Mouse (Mus musculus) cerebellum, adult 2 months (tissue): ENCODE results near the gene Gnl1. TPM values are rescaled to one million over a fixed set of nuclear protein-coding genes. Genes with fewer than 3 reads are reported as not detected.
"Not testable (repeated sequence)": the region's sequence is repeated elsewhere in the genome, so short reads cannot be mapped to it uniquely, and the experiment has no call there.

Experiments
- DNase-seq, 2 experiments: peaks; one replicate each; pipeline ENCODE4 v3.0.0; 2021
- H3K27ac ChIP-seq: fragments of 200-500 bp; 2 replicates; pipeline ENCODE4 v1.5.1; 2012; ENCODE audit warnings: low read length, control low read depth, inconsistent platforms; ENCODE audit not compliant: insufficient read depth
- H3K27me3 ChIP-seq: fragments of 200-500 bp; 2 replicates; pipeline ENCODE4 v1.6.1; 2012; ENCODE audit warnings: inconsistent platforms, mild to moderate bottlenecking, low read length, moderate library complexity; ENCODE audit not compliant: control insufficient read depth, insufficient read depth
- H3K4me1 ChIP-seq: fragments of 200-500 bp; 2 replicates; pipeline ENCODE4 v1.6.1; 2011; ENCODE audit warnings: low read length; ENCODE audit not compliant: control insufficient read depth, insufficient read depth
- H3K4me3 ChIP-seq: fragments of 200-500 bp; replicated peaks from 2 replicates; pipeline ENCODE3; 2011; ENCODE audit warnings: mild to moderate bottlenecking, low read depth, low read length, control low read depth; ENCODE audit not compliant: insufficient read depth
- CTCF ChIP-seq: fragments of 200-500 bp; IDR thresholded peaks from 2 replicates; pipeline ENCODE4 v1.5.1; 2011; ENCODE audit warnings: low read depth, mild to moderate bottlenecking, control low read depth, low read length, moderate library complexity, borderline replicate concordance; ENCODE audit not compliant: insufficient read depth
- POLR2A ChIP-seq: fragments of 200-500 bp; IDR thresholded peaks from 2 replicates; pipeline ENCODE4 v1.6.1; 2011; ENCODE audit warnings: low read length, control low read depth, borderline replicate concordance; ENCODE audit not compliant: insufficient read depth
- WGBS: fragments of 180-500 bp; shearing (Covaris S2); methylation state at CpG from one replicate; pipeline ENCODE4 v1.1.7; 2018; 5-methylcytosine and 5-hydroxymethylcytosine counted together
- polyA plus RNA-seq: library from polyadenylated mRNA; depleted of rRNA; stranded (reverse); fragments of >200 nt; gene quantifications from 2 replicates; pipeline ENCODE4 v1.2.3, GENCODE M21; 2012

Gene Gnl1
- polyA plus RNA-seq, 1 experiment, result 103 TPM

GRCm38 (mm10) chr17:35997713-35998510, 18.3 kb downstream of the Gnl1 start:
- no peak overlapping the region for H3K4me3 ChIP-seq
- no peak overlapping the region for H3K27ac ChIP-seq
- no peak for TF ChIP-seq POLR2A
- no peak for TF ChIP-seq CTCF
- WGBS, result 57% methylated on average over 12 of the region's 12 CpGs
- no peak for DNase-seq
- H3K27me3 ChIP-seq, result no peaks in the 10 kb centered on the region
- H3K4me1 ChIP-seq, result no peaks in the 10 kb centered on the region; the same call in 1 of the 2 replicates

GRCm38 (mm10) chr17:35998545-35999305, 19.1 kb downstream of the Gnl1 start:
- Histone ChIP-seq H3K27ac (no peak overlapping the region), H3K4me1 (no peaks in the 10 kb centered on the region; the same call in 1 of the 2 replicates), H3K4me3 (no peak overlapping the region), H3K27me3 (no peaks in the 10 kb centered on the region)
- no peak for DNase-seq
- no peak for TF ChIP-seq POLR2A
- no peak for TF ChIP-seq CTCF
- 69% methylated on average over 6 of the region's 6 CpGs for WGBS

DNA sequence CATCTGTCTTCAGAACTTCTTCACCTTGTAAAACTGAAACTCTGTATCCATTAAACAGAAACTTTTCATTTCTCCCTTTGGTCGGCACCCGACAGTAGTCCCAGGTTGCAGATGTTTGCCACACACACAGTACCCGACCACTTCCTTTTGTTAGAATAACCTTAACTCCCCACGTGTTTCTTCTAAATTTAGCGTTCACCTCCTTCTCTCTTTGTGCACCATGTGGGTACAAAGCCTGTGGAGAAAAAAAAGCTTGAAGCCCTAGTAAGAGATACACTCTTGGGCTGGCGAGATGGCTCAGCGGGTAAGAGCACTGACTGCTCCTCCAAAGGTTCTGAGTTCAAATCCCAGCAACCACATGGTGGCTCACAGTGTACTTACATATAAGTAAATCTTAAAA, 19.7 kb downstream of the Gnl1 start:
- no peak overlapping the region for H3K4me3 ChIP-seq
- H3K4me1 ChIP-seq, result no peaks in the 10 kb centered on the region; the same call in 1 of the 2 replicates
- TF ChIP-seq CTCF (no peak), POLR2A (no peak)
- DNase-seq, result no peak
- WGBS, result 71% methylated on average over 7 of the region's 7 CpGs
- no peaks in the 10 kb centered on the region for H3K27me3 ChIP-seq
- H3K27ac ChIP-seq, result no peak overlapping the region

DNA sequence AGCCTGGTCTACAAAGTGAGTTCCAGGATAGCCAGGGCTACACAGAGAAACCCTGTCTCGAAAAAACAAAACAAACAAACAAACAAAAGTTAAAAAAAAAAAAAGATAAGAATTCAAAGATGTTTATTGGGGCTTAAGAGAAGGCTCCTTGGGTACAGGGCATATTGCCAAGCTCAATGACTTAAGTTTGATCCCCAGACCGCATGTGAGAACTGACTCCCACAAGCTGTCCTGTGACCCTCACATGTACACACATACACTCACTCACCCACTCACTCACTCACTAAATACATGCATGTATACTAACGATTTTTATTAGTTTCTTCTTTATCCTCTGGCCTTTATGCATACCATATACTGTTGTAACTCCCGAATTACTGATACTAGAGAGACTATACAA, 20.7 kb downstream of the Gnl1 start:
- Histone ChIP-seq H3K27me3 (no peaks in the 10 kb centered on the region), H3K4me3 (no peak overlapping the region), H3K27ac (no peak overlapping the region), H3K4me1 (peaks cover 2% of the 10 kb centered on the region)
- TF ChIP-seq CTCF (no peak), POLR2A (no peak)
- WGBS, result 71% methylated on average over 4 of the region's 4 CpGs
- DNase-seq, result no peak

GRCm38 (mm10) chr17:36001121-36001897, 21.7 kb downstream of the Gnl1 start:
- Histone ChIP-seq H3K4me3 (no peak overlapping the region), H3K27me3 (no peaks in the 10 kb centered on the region), H3K27ac (no peak overlapping the region), H3K4me1 (peaks cover 2% of the 10 kb centered on the region)
- WGBS, result 87% methylated on average over 12 of the region's 12 CpGs
- no peak for TF ChIP-seq POLR2A
- no peak for TF ChIP-seq CTCF
- DNase-seq, result no peak

- Histone ChIP-seq H3K27ac (no peak overlapping the region), H3K4me1 (peaks cover 2% of the 10 kb centered on the region; the same call in 1 of the 2 replicates), H3K27me3 (no peaks in the 10 kb centered on the region), H3K4me3 (no peak overlapping the region)
- TF ChIP-seq CTCF (no peak), POLR2A (no peak)
- no peak for DNase-seq
- 98% methylated on average over 6 of the region's 6 CpGs for WGBS
These were observed 22.3 kb downstream of the Gnl1 start for GRCm38 (mm10) chr17:36001966-36002365.

DNA sequence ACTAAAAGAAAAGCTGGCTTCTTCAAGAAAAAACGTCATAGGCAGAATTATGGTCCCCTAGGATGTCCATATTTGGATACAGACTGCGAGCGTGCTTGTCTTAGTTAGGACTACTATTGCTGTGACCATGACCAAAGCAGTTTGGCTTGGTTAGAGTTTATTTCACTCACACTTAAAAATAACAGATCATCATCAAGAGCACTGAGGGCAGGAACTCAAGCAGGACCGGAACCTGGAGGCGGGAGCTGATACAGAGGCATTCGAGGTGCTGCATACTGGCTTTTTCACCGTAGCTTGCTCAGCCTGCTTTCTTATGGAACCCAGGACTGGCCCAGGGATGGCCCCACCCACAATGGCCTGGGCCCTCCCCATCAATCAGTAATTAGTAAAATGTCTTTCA, 23.7 kb downstream of the Gnl1 start:
- H3K4me3 ChIP-seq, result no peak overlapping the region
- DNase-seq, result no peak
- H3K27me3 ChIP-seq, result no peaks in the 10 kb centered on the region
- peaks cover 2% of the 10 kb centered on the region; the same call in 1 of the 2 replicates for H3K4me1 ChIP-seq
- TF ChIP-seq POLR2A (no peak), CTCF (no peak)
- no peak overlapping the region for H3K27ac ChIP-seq
- WGBS, result 93% methylated on average over 7 of the region's 7 CpGs

GRCm38 (mm10) chr17:36004409-36004808, 24.8 kb downstream of the Gnl1 start:
- 82% methylated on average over 7 of the region's 7 CpGs for WGBS
- H3K27ac ChIP-seq, DNase-seq: not testable (repeated sequence)

More at GRCm38 (mm10) chr17:36004409-36004808, 24.8 kb downstream of the Gnl1 start:
- not testable (repeated sequence) for H3K27me3 ChIP-seq, H3K4me3 ChIP-seq, H3K4me1 ChIP-seq
